Mouse (Mus musculus) hindbrain, embryonic 16.5 days (tissue): Measurements from ENCODE around the gene Nme8. TPM values are rescaled to one million over a fixed set of nuclear protein-coding genes. Genes with fewer than 3 reads are reported as not detected.

Experiments
- ATAC-seq: fragments of 200-750 bp; cut with Nextera tagmentation; 2 replicates; pipeline ENCODE4 v1.8.0; 2017; ENCODE audit warnings: moderate TSS enrichment, moderate library complexity
- H3K27ac ChIP-seq: fragments of 300-500 bp; sonication (generic); 2 replicates; pipeline ENCODE4 v1.5.1; 2014; ENCODE audit warnings: low read depth, mild to moderate bottlenecking, control low read depth, low read length, moderate library complexity
- H3K27me3 ChIP-seq: fragments of 300-500 bp; sonication (generic); replicated peaks from 2 replicates; pipeline ENCODE4 v1.6.1; 2014; ENCODE audit warnings: low read length; ENCODE audit not compliant: control insufficient read depth, insufficient read depth
- H3K36me3 ChIP-seq: fragments of 300-500 bp; sonication (generic); 2 replicates; pipeline ENCODE4 v1.6.1; 2014; ENCODE audit warnings: mild to moderate bottlenecking, low read length, moderate library complexity, mixed read lengths; ENCODE audit not compliant: control insufficient read depth, insufficient read depth
- H3K4me1 ChIP-seq: fragments of 300-500 bp; sonication (generic); 2 replicates; pipeline ENCODE4 v1.6.1; 2014; ENCODE audit warnings: low read depth, low read length; ENCODE audit not compliant: control insufficient read depth, insufficient read depth
- H3K4me2 ChIP-seq: fragments of 300-500 bp; sonication (generic); 2 replicates; pipeline ENCODE4 v1.6.1; 2014; ENCODE audit warnings: mild to moderate bottlenecking, low read length, control low read depth, moderate library complexity
- H3K4me3 ChIP-seq: fragments of 300-500 bp; sonication (generic); 2 replicates; pipeline ENCODE4 v1.5.1; 2014; ENCODE audit warnings: mild to moderate bottlenecking, low read length, control low read depth, moderate library complexity
- H3K9ac ChIP-seq: fragments of 300-500 bp; sonication (generic); 2 replicates; pipeline ENCODE4 v1.6.1; 2014; ENCODE audit warnings: low read depth, mild to moderate bottlenecking, control low read depth, low read length, moderate library complexity
- H3K9me3 ChIP-seq: fragments of 300-500 bp; sonication (generic); 2 replicates; pipeline ENCODE4 v1.6.1; 2014; ENCODE audit warnings: mild to moderate bottlenecking, low read length, moderate library complexity; ENCODE audit not compliant: control insufficient read depth
- WGBS: fragments of 180-500 bp; shearing (Covaris S2); extraction: QIAGEN DNeasy Blood & Tissue Kit; methylation state at CpG from one replicate; pipeline ENCODE4 v1.1.7; 2014; 5-methylcytosine and 5-hydroxymethylcytosine counted together
- polyA plus RNA-seq: library from polyadenylated mRNA; unstranded; fragments of >200 nt; fragmentation: Nextera tagmentation; extraction: Ambion mirVana; gene quantifications from 2 replicates; pipeline ENCODE4 v1.2.1, GENCODE M21; 2015

Nme8 gene
- polyA plus RNA-seq, 1 experiment from 2014 or later = 0.18 TPM

- Histone ChIP-seq H3K4me3 (peak overlapping the region; percentile 27), H3K27ac (no peak overlapping the region), H3K9ac (no peak overlapping the region; the same call in 1 of the 2 replicates), H3K4me1 (no peaks in the 10 kb centered on the region), H3K4me2 (peak overlapping the region; percentile 49), H3K27me3 (no peaks in the 10 kb centered on the region), H3K36me3 (no peaks in the 10 kb centered on the region), H3K9me3 (no peaks in the 10 kb centered on the region)
- peak; percentile 69 for ATAC-seq
- 80% methylated on average over 4 of the region's 4 CpGs for WGBS
These were observed 3.3 kb upstream of the Nme8 start for GRCm38 (mm10) chr13:19700733-19701442.

GRCm38 (mm10) chr13:19698524-19699173, 1.1 kb upstream of the Nme8 start:
- no peaks in the 10 kb centered on the region for H3K9me3 ChIP-seq
- H3K9ac ChIP-seq = no peak overlapping the region
- no peaks in the 10 kb centered on the region for H3K27me3 ChIP-seq
- H3K36me3 ChIP-seq = no peaks in the 10 kb centered on the region
- 26% methylated on average over 12 of the region's 12 CpGs for WGBS
- no peak overlapping the region for H3K4me2 ChIP-seq
- ATAC-seq = peak; percentile 46; the same call in 1 of the 2 replicates
- H3K27ac ChIP-seq = no peak overlapping the region
- no peak overlapping the region for H3K4me3 ChIP-seq
- no peaks in the 10 kb centered on the region for H3K4me1 ChIP-seq

GRCm38 (mm10) chr13:19690417-19690816, 7.2 kb downstream of the Nme8 start:
- no peaks in the 10 kb centered on the region for H3K27me3 ChIP-seq
- no peak overlapping the region for H3K27ac ChIP-seq
- H3K9ac ChIP-seq = no peak overlapping the region
- no peaks in the 10 kb centered on the region for H3K4me1 ChIP-seq
- no peaks in the 10 kb centered on the region for H3K36me3 ChIP-seq
- H3K4me3 ChIP-seq = no peak overlapping the region
- H3K4me2 ChIP-seq = no peak overlapping the region
- no peak for ATAC-seq
- 91% methylated on average over 6 of the region's 6 CpGs for WGBS
- H3K9me3 ChIP-seq = no peaks in the 10 kb centered on the region

- Histone ChIP-seq H3K9me3 (no peaks in the 10 kb centered on the region), H3K27me3 (no peaks in the 10 kb centered on the region), H3K9ac (no peak overlapping the region), H3K4me3 (no peak overlapping the region), H3K4me1 (no peaks in the 10 kb centered on the region), H3K36me3 (no peaks in the 10 kb centered on the region), H3K27ac (no peak overlapping the region), H3K4me2 (no peak overlapping the region)
- 52% methylated on average over 3 of the region's 3 CpGs for WGBS
- no peak for ATAC-seq
These were observed 7.6 kb downstream of the Nme8 start for GRCm38 (mm10) chr13:19689971-19690370.

- Histone ChIP-seq H3K4me3 (no peak overlapping the region), H3K4me1 (no peaks in the 10 kb centered on the region), H3K9ac (no peak overlapping the region), H3K9me3 (no peaks in the 10 kb centered on the region), H3K27ac (no peak overlapping the region), H3K36me3 (no peaks in the 10 kb centered on the region), H3K27me3 (no peaks in the 10 kb centered on the region), H3K4me2 (no peak overlapping the region)
- 54% methylated on average over 2 of the region's 2 CpGs for WGBS
- ATAC-seq = 0 out of 2 replicates have a peak, but pooled peaks have one; percentile 38
These were observed 13.6 kb downstream of the Nme8 start for GRCm38 (mm10) chr13:19684007-19684406.

GRCm38 (mm10) chr13:19682879-19683640, 14.5 kb downstream of the Nme8 start:
- 37% methylated on average over 8 of the region's 8 CpGs for WGBS
- no peak overlapping the region for H3K4me3 ChIP-seq
- no peaks in the 10 kb centered on the region for H3K36me3 ChIP-seq
- H3K4me1 ChIP-seq = no peaks in the 10 kb centered on the region
- ATAC-seq = peak; percentile 98
- H3K9me3 ChIP-seq = no peaks in the 10 kb centered on the region
- H3K27ac ChIP-seq = peak overlapping the region; percentile 63
- no peak overlapping the region for H3K9ac ChIP-seq
- no peak overlapping the region for H3K4me2 ChIP-seq
- H3K27me3 ChIP-seq = no peaks in the 10 kb centered on the region

GRCm38 (mm10) chr13:19674601-19675000, 23.0 kb downstream of the Nme8 start:
- no peak overlapping the region for H3K4me2 ChIP-seq
- H3K27ac ChIP-seq = no peak overlapping the region
- no peaks in the 10 kb centered on the region for H3K9me3 ChIP-seq
- H3K4me3 ChIP-seq = no peak overlapping the region
- ATAC-seq = no peak
- no peaks in the 10 kb centered on the region for H3K4me1 ChIP-seq
- no peaks in the 10 kb centered on the region for H3K36me3 ChIP-seq
- H3K27me3 ChIP-seq = no peaks in the 10 kb centered on the region
- H3K9ac ChIP-seq = no peak overlapping the region

- H3K4me1 ChIP-seq = no peaks in the 10 kb centered on the region
- H3K9ac ChIP-seq = no peak overlapping the region
- WGBS = 77% methylated on average over 3 of the region's 3 CpGs
- no peak overlapping the region for H3K4me2 ChIP-seq
- no peaks in the 10 kb centered on the region for H3K36me3 ChIP-seq
- no peaks in the 10 kb centered on the region for H3K27me3 ChIP-seq
- no peak overlapping the region for H3K27ac ChIP-seq
- no peaks in the 10 kb centered on the region for H3K9me3 ChIP-seq
- ATAC-seq = no peak
- H3K4me3 ChIP-seq = no peak overlapping the region
These were observed 23.6 kb downstream of the Nme8 start for GRCm38 (mm10) chr13:19674025-19674424.
